Mouse (Mus musculus) cerebellum, adult 11-12 months (tissue): ENCODE data around the gene Snrnp70.

Experiments
- DNase-seq: peaks from one replicate; pipeline ENCODE4 v3.0.0; 2022

The Snrnp70 gene

GRCm38 (mm10) chr7:45335056-45335455, 60.5 kb downstream of the Snrnp70 start, which contains the start of gene Hrc:
Gene Hrc (plus strand): TSS chr7:45335290.
- DNase-seq: no peak

GRCm38 (mm10) chr7:45334605-45335004, 60.9 kb downstream of the Snrnp70 start:
- no peak for DNase-seq

- DNase-seq: peak; percentile 64
Measured at GRCm38 (mm10) chr7:45333431-45333982, 62.0 kb downstream of the Snrnp70 start, which contains the start of gene Trpm4. Gene Trpm4 (minus strand): TSS chr7:45333780.

GRCm38 (mm10) chr7:45332685-45333425, 62.7 kb downstream of the Snrnp70 start:
- DNase-seq: peak; percentile 60

- no peak for DNase-seq
Measured at GRCm38 (mm10) chr7:45331502-45331901, 64.0 kb downstream of the Snrnp70 start.

- no peak for DNase-seq
Measured at GRCm38 (mm10) chr7:45328841-45329475, 66.6 kb downstream of the Snrnp70 start.
